Mouse (Mus musculus) ES-E14 (cell line): ENCODE data around the gene Pgam1.

Experiments
- CHD2 ChIP-seq: IDR thresholded peaks from 2 replicates; pipeline ENCODE4 v1.6.1; 2014; ENCODE audit warnings: mild to moderate bottlenecking, low read depth, low read length, inconsistent platforms
- HCFC1 ChIP-seq: IDR thresholded peaks from 2 replicates; pipeline ENCODE4 v1.6.1; 2012; ENCODE audit warnings: low read length, inconsistent platforms, borderline replicate concordance; ENCODE audit not compliant: insufficient read depth
- MAFK ChIP-seq: IDR thresholded peaks from 2 replicates; pipeline ENCODE4 v1.6.1; 2014; ENCODE audit warnings: mild to moderate bottlenecking, low read depth, low read length, inconsistent platforms; ENCODE audit not compliant: insufficient read depth
- ZC3H11A ChIP-seq: IDR thresholded peaks from 2 replicates; pipeline ENCODE4 v1.6.1; 2012; ENCODE audit warnings: low read depth, mild to moderate bottlenecking, inconsistent platforms, low read length, borderline replicate concordance

GRCm38 (mm10) chr19:41910396-41910795, 1.3 kb upstream of the Pgam1 start:
- TF ChIP-seq MAFK (no peak), CHD2 (no peak), HCFC1 (no peak), ZC3H11A (no peak)
